Mouse (Mus musculus) forebrain, embryonic 11.5 days (tissue): ENCODE results near the gene Fndc3b. TPM values are rescaled to one million over a fixed set of nuclear protein-coding genes. Genes with fewer than 3 reads are reported as not detected.

Experiments used
- ATAC-seq: fragments of 200-750 bp; cut with Nextera tagmentation; replicated peaks from 2 replicates; pipeline ENCODE4 v1.8.0; 2017; ENCODE audit warnings: moderate TSS enrichment; ENCODE audit not compliant: low FRiP score
- DNase-seq: peaks from one replicate; pipeline ENCODE4 v3.0.0-alpha.2; 2017; ENCODE audit warnings: low spot score
- H3K27ac ChIP-seq: fragments of 300-500 bp; sonication (generic); 2 replicates; pipeline ENCODE4 v1.5.1; 2014; ENCODE audit warnings: low read depth, low read length
- H3K27me3 ChIP-seq: fragments of 300-500 bp; sonication (generic); 2 replicates; pipeline ENCODE4 v1.6.1; 2014; ENCODE audit warnings: mild to moderate bottlenecking, low read length, mixed read lengths; ENCODE audit not compliant: control insufficient read depth, insufficient read depth
- H3K36me3 ChIP-seq: fragments of 300-500 bp; sonication (generic); 2 replicates; pipeline ENCODE4 v1.6.1; 2014; ENCODE audit warnings: mild to moderate bottlenecking, low read length, moderate library complexity, mixed read lengths; ENCODE audit not compliant: control insufficient read depth, insufficient read depth
- H3K4me1 ChIP-seq: fragments of 300-500 bp; sonication (generic); replicated peaks from 2 replicates; pipeline ENCODE4 v1.6.1; 2014; ENCODE audit warnings: low read length, mixed read lengths; ENCODE audit not compliant: control insufficient read depth, insufficient read depth
- H3K4me2 ChIP-seq: fragments of 300-500 bp; sonication (generic); 2 replicates; pipeline ENCODE4 v1.6.1; 2014; ENCODE audit warnings: low read depth, mild to moderate bottlenecking, low read length, moderate library complexity, mixed read lengths; ENCODE audit not compliant: severe bottlenecking
- H3K4me3 ChIP-seq: fragments of 300-500 bp; sonication (generic); 2 replicates; pipeline ENCODE4 v1.5.1; 2014; ENCODE audit warnings: low read depth, low read length
- H3K9ac ChIP-seq: fragments of 300-500 bp; sonication (generic); 2 replicates; pipeline ENCODE4 v1.6.1; 2014; ENCODE audit warnings: low read length
- H3K9me3 ChIP-seq: fragments of 300-500 bp; sonication (generic); 2 replicates; pipeline ENCODE4 v1.6.1; 2016; ENCODE audit warnings: low read length, mixed read lengths; ENCODE audit not compliant: control insufficient read depth
- WGBS: fragments of 180-500 bp; shearing (Covaris S2); extraction: QIAGEN DNeasy Blood & Tissue Kit; methylation state at CpG from one replicate; pipeline ENCODE4 v1.1.7; 2014; 5-methylcytosine and 5-hydroxymethylcytosine counted together
- polyA plus RNA-seq: library from polyadenylated mRNA; unstranded; fragments of >200 nt; fragmentation: Nextera tagmentation; extraction: Ambion mirVana; gene quantifications from 2 replicates; pipeline ENCODE4 v1.2.1, GENCODE M21; 2014

Gene Fndc3b
- polyA plus RNA-seq, 1 experiment from 2014 or later = 11.3 TPM

DNA sequence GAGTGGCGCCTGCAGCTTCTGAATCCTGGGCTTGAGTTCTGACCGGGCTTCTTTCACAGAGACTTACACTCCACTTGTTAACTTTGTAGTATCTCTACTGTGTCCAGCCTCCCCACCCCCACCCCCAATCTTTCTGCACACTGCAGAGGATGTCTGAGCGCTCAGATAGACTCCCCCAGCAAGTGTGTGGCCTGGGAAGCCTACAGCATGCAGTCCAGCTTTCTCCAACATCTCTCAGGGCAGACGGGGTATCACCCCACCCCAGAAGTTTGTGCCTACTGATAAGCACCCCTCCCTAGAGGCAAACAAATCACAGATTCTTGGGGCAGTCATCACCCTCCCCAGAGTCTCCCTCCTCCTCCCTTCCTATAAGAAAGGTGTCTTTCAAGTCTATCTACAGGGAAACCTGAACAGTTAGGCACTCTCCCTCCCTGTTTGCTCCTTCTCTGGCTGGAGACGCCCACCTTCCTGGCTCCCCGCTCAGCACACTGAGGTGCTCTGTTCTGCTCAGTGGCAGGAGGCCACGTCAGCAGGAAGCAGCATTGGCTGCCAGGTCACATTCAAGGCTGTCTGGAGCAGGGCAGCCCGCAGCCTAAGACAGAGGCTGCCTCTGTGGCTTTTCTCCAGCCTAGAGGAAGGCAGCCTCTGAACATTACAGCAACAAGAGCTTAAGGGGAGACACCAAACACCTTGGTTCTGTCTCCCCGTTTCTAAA lies 103.9 kb downstream of the Fndc3b start:
- Histone ChIP-seq H3K36me3 (no peaks in the 10 kb centered on the region), H3K9ac (no peak overlapping the region), H3K4me3 (no peak overlapping the region), H3K4me2 (no peak overlapping the region), H3K27me3 (no peaks in the 10 kb centered on the region), H3K4me1 (peaks cover 5% of the 10 kb centered on the region; the same call in 1 of the 2 replicates), H3K9me3 (no peaks in the 10 kb centered on the region), H3K27ac (no peak overlapping the region)
- DNase-seq (no peak), ATAC-seq (no peak)
- WGBS = 72% methylated on average over 9 of the region's 9 CpGs

DNA sequence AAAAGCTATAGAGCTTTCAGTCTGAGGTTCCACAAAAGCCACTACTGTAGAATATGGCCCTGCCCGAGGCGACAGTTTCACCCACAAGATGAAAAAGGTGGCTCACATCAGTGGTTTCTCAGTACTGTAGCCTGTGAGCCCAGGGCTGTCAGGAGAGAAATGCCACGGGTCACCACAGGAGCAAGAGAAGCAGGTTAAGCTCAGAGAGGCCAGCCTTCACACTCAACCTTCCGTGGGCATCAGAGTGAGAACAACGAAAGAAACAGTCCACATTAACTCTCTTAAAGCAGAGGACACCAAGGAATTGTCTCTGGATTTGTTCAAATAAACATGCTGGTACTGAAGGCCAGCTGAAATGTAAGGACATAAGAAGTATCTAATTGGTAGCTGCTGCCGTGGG lies 104.5 kb downstream of the Fndc3b start:
- DNase-seq = no peak
- WGBS = 84% methylated on average over 6 of the region's 6 CpGs

DNA sequence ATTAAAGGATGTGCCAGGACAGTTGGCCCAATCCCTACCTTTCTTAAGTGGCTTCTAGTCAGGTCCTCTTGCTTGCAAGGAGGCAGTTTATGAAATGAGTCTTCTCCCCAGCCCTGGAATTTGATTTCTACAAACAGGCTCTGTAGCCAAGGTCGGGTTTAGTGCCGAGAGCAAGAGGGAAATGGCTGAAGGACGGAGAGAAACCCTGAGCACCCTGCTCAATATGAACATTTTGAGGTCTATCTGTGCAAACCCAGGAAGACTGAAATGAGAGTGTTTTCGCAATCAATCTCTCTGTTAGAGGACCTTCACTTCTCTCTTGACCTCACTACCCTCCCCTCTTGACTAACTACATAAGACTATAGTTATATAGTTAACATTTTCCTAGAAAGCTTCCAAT lies 105.5 kb downstream of the Fndc3b start:
- Histone ChIP-seq H3K4me3 (no peak overlapping the region), H3K9me3 (no peaks in the 10 kb centered on the region), H3K27me3 (no peaks in the 10 kb centered on the region), H3K9ac (no peak overlapping the region), H3K4me1 (peaks cover 5% of the 10 kb centered on the region; the same call in 1 of the 2 replicates), H3K36me3 (no peaks in the 10 kb centered on the region), H3K4me2 (no peak overlapping the region), H3K27ac (no peak overlapping the region)
- ATAC-seq = no peak
- WGBS = 93% methylated on average over 4 of the region's 4 CpGs
- no peak for DNase-seq

More for the DNA sequence above, 104.5 kb downstream of the Fndc3b start:
- Histone ChIP-seq H3K4me2 (no peak overlapping the region), H3K4me3 (no peak overlapping the region), H3K9me3 (no peaks in the 10 kb centered on the region), H3K36me3 (no peaks in the 10 kb centered on the region), H3K27me3 (no peaks in the 10 kb centered on the region), H3K9ac (no peak overlapping the region), H3K4me1 (peaks cover 5% of the 10 kb centered on the region; the same call in 1 of the 2 replicates), H3K27ac (no peak overlapping the region)
- no peak for ATAC-seq

DNA sequence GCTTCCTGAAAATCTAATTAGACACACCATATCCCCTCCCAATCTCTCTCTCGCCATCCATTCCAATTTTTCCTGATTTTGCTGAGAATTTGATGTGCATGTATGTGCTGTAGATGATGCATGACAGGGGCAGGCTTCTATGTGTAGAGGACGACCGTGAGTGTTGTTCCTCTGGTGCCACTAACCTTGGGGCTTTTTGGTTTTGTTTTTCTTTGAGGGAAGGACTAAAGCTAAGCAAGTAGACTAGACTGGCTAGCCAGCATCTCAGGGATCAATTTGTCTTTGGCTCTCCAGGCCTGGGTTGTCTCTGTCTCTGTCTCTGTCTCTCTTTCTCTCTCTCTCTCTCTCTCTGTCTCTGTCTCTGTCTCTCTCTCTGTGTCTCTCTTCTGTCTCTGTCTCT lies 106.0 kb downstream of the Fndc3b start:
- no peak overlapping the region for H3K4me3 ChIP-seq
- H3K27ac ChIP-seq = no peak overlapping the region
- no peak overlapping the region for H3K9ac ChIP-seq
- H3K4me1 ChIP-seq = peaks cover 5% of the 10 kb centered on the region; the same call in 1 of the 2 replicates
- no peaks in the 10 kb centered on the region for H3K36me3 ChIP-seq
- H3K27me3 ChIP-seq = no peaks in the 10 kb centered on the region
- ATAC-seq = no peak
- no peak overlapping the region for H3K4me2 ChIP-seq
- 87% methylated on average over 3 of the region's 3 CpGs for WGBS
- no peaks in the 10 kb centered on the region for H3K9me3 ChIP-seq
- DNase-seq = no peak

DNA sequence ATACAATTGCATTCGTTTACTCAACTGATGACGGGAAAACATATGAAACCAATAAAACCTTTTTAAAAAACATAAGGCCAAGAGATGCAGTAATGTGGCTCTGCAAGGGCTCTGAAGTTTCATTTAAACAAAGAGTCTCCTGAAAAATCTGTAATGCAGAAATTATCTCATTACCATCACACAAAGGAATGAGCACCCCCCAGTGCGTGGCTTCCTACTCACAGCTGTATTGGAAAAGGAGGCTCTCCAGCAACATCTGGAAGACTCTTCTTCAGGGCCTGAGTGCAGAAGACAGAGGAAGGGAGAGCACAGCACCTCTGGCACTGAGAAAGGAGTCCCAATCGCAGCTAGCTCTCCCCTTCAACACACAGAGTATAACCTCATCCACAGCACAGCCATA lies 106.5 kb downstream of the Fndc3b start:
- no peaks in the 10 kb centered on the region for H3K27me3 ChIP-seq
- DNase-seq (no peak), ATAC-seq (no peak)
- H3K27ac ChIP-seq = no peak overlapping the region
- 73% methylated on average over 4 of the region's 4 CpGs for WGBS
- H3K4me1 ChIP-seq = peaks cover 5% of the 10 kb centered on the region; the same call in 1 of the 2 replicates
- H3K4me3 ChIP-seq = no peak overlapping the region
- H3K9me3 ChIP-seq = no peaks in the 10 kb centered on the region
- H3K4me2 ChIP-seq = no peak overlapping the region
- H3K36me3 ChIP-seq = no peaks in the 10 kb centered on the region
- H3K9ac ChIP-seq = no peak overlapping the region

DNA sequence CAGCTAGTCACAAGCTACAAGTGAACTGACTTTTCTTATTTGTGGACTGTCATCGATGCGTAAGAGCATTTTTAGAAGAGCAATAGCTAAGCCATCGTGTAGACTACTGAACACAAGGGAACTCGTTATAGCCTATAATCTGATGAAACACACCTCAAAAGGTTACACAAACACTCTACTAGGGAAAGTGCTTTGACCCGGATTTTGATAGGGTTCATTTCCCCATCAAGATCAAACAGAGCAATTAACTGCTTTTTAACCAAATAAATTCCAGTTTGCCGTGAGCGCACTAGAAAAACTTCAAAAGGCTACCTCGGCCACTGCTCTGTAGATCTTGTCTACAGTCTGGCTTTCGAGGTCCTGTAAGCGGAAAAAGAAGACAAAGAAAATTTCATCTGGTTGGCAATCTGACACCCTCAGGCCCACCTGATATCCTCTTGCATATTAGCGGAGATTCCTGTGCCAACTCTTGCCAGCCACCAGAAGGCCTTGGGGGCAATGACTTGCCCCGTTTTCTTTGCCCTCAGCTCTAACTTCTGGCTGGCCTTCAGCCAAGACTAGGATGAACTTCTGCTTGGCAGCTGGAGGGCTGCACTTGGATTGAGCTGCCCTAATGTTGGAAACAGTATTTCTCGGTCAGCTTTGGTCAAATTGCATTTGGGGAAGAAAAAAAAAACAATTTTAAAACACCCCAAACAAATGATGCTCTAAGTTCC lies 107.0 kb downstream of the Fndc3b start:
- no peak for ATAC-seq
- H3K4me2 ChIP-seq = no peak overlapping the region
- 41% methylated on average over 13 of the region's 13 CpGs for WGBS

DNA sequence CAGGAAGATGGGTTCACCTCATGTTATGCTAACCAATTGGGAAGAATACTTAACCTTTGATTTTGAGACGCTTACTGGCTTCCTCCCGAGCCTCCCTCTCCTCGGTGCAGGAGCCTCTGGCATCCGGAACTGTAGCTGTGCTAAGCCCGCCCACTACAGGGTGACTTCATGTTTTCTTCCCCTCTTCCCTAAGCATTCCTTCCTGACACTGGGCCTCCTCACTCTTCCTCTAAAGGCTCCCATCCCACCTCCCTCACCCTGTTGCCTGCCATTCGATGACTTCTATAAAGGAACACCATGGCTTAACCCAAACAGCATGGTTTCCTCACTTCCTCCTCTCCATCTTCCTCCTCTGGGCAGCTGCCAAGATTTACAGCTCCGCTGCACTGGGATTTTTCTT lies 110.5 kb downstream of the Fndc3b start:
- no peaks in the 10 kb centered on the region for H3K27me3 ChIP-seq
- no peaks in the 10 kb centered on the region for H3K36me3 ChIP-seq
- no peak overlapping the region for H3K4me3 ChIP-seq
- no peak for DNase-seq
- no peaks in the 10 kb centered on the region for H3K9me3 ChIP-seq
- H3K27ac ChIP-seq = no peak overlapping the region
- peaks cover 2% of the 10 kb centered on the region; the same call in 1 of the 2 replicates for H3K4me1 ChIP-seq
- no peak overlapping the region for H3K4me2 ChIP-seq
- no peak overlapping the region for H3K9ac ChIP-seq
- no peak for ATAC-seq
- WGBS = 77% methylated on average over 7 of the region's 7 CpGs

More for the DNA sequence above, 107.0 kb downstream of the Fndc3b start:
- Histone ChIP-seq H3K27ac (no peak overlapping the region), H3K4me3 (no peak overlapping the region), H3K9ac (no peak overlapping the region), H3K9me3 (no peaks in the 10 kb centered on the region), H3K27me3 (no peaks in the 10 kb centered on the region), H3K36me3 (no peaks in the 10 kb centered on the region), H3K4me1 (peaks cover 5% of the 10 kb centered on the region; the same call in 1 of the 2 replicates)
- DNase-seq = no peak

DNA sequence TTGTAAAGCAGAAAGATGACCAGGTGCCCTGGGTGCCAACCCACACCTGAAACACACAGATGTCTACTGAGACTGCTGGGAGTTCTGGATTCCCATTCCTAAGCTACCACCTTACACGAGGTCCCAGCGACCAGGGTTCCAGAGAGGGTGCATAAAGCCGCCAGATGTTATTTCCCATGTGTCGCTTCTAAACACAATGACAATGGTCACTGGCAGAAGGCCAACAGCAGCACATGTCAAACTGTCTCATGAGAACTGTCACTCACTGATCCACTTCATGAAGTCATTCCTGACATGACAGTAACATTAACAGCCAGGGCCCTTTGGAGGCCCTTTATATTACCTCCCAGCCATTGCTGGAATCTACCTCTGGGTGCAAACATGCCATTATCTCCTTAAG lies 110.9 kb downstream of the Fndc3b start:
- no peaks in the 10 kb centered on the region for H3K9me3 ChIP-seq
- ATAC-seq (no peak), DNase-seq (no peak)
- no peaks in the 10 kb centered on the region for H3K36me3 ChIP-seq
- no peak overlapping the region for H3K9ac ChIP-seq
- H3K27ac ChIP-seq = no peak overlapping the region
- H3K4me2 ChIP-seq = no peak overlapping the region
- H3K4me1 ChIP-seq = peaks cover 2% of the 10 kb centered on the region; the same call in 1 of the 2 replicates
- WGBS = 87% methylated on average over 4 of the region's 4 CpGs
- H3K27me3 ChIP-seq = no peaks in the 10 kb centered on the region
- H3K4me3 ChIP-seq = no peak overlapping the region
